Mouse (Mus musculus): ENCODE data around the gene Aurkb. TPM values are rescaled to one million over a fixed set of nuclear protein-coding genes. Genes with fewer than 3 reads are reported as not detected.
A peak's percentile ranks its signal among the peaks of the same experiment; 100 is the strongest.

Aurkb gene
- polyA plus RNA-seq, 1 experiment from 2014 or later, result 163 TPM

DNA sequence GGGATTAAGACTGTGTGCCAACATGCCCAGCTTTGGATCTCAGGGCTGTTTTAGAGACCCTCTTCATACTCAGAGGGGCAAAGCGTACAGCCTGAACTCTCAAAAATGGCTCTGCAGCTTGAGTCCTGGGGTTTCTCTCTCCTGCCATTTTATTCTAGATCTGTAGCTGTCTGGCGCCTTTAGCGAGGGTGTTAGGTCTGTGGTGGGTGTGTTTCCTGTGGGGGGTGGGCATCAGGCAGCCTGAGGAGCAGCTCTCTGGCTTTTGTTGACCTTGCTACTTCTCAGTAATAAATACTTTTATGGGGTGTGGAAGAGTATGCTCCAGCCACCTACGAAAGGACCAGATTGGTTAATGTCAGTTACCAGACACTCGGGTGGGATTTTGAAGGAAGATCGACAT, 32.6 kb downstream of the Aurkb start:
- Histone ChIP-seq H3K4me1 (peaks cover 11% of the 10 kb centered on the region; the same call in 1 of the 2 replicates), H3K27ac (no peak overlapping the region), H3K4me3 (replicated peaks) (no peak overlapping the region), H3K9ac (no peak overlapping the region), H3K9me3 (no peaks in the 10 kb centered on the region), H3K27me3 (no peaks in the 10 kb centered on the region), H3K36me3 (replicated peaks) (no peaks in the 10 kb centered on the region), H3K4me2 (no peak overlapping the region)
- ATAC-seq (ENCODE audit: low FRiP score), result no peak
- WGBS, result 82% methylated on average over 6 of the region's 6 CpGs

DNA sequence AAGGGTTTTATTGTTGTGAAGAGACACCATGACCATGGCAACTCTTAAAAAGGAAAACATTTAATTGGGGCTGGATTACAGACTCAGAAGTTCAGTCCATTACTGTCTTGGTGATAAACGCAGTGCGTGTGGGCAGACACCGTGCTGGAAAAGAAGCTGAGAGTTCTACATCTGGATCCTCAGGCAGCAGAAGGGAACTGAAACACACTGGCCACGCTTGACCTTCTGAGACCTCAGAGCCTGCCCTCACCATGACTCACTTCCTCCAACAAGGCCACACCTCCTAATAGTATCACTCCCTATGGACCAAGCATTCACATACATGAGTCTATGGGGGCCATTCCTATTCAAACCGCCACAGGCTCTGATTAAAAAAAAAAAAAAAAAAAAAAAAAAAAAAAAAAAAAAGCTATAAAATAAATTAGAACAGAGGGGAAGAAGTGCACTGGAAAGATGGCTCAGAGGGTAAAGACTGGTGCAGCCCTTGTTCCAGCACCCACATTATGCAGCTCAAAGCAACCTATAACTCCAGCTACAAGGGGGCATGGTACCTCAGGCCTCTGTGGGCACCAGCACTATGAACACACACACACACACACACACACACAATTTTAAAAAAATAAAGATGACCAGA, 33.5 kb downstream of the Aurkb start:
- H3K27me3 ChIP-seq, result no peaks in the 10 kb centered on the region
- no peak overlapping the region for H3K4me3 ChIP-seq (replicated peaks)
- no peak overlapping the region for H3K27ac ChIP-seq
- H3K9me3 ChIP-seq, result no peaks in the 10 kb centered on the region
- peaks cover 9% of the 10 kb centered on the region; the same call in 1 of the 2 replicates for H3K4me1 ChIP-seq
- ATAC-seq (ENCODE audit: low FRiP score), result no peak
- no peak overlapping the region for H3K4me2 ChIP-seq
- H3K36me3 ChIP-seq (replicated peaks), result no peaks in the 10 kb centered on the region
- H3K9ac ChIP-seq, result no peak overlapping the region
- WGBS, result 85% methylated on average over 5 of the region's 5 CpGs

DNA sequence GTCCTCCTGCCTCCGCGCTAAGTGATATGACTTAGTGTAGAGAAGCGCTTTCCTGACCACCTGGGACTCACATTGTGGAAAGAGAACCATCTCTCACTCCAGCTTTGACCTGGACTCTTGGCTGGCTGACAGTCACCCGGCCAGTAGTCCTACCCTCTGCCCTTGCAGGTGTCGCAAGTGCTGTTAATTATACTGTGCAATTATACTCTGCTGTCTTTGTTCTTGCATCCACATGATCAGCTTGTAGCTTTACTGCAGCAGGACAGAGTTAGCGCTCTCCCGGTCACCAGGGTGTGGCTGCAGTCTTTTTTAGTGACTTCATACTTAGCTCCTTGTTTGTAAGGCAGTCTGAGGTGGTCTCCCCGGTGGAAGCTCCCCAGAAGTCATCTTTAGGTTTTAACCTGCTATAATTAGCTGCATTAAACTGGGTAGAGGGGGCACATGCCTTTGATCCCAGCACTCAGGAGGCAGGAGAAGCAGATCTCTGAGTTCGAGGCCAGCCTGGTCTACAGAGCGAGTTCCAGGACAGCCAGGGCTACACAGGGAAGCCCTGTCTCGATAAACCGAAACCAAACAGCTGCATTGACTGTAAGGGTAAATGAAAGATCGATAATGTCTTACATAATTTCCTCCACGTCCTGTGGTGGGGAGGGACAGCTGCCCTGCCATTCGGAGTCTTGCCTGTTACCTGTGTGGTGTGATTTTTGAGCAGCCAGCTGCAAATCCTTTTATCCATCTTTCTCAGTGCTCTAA, 34.8 kb downstream of the Aurkb start:
- ATAC-seq (ENCODE audit: low FRiP score), result no peak
- no peak overlapping the region for H3K4me2 ChIP-seq
- H3K4me3 ChIP-seq (replicated peaks), result no peak overlapping the region
- 87% methylated on average over 15 of the region's 15 CpGs for WGBS
- no peaks in the 10 kb centered on the region for H3K36me3 ChIP-seq (replicated peaks)
- H3K9me3 ChIP-seq, result no peaks in the 10 kb centered on the region
- H3K27ac ChIP-seq, result no peak overlapping the region
- H3K4me1 ChIP-seq, result no peaks in the 10 kb centered on the region
- no peak overlapping the region for H3K9ac ChIP-seq
- no peaks in the 10 kb centered on the region for H3K27me3 ChIP-seq

DNA sequence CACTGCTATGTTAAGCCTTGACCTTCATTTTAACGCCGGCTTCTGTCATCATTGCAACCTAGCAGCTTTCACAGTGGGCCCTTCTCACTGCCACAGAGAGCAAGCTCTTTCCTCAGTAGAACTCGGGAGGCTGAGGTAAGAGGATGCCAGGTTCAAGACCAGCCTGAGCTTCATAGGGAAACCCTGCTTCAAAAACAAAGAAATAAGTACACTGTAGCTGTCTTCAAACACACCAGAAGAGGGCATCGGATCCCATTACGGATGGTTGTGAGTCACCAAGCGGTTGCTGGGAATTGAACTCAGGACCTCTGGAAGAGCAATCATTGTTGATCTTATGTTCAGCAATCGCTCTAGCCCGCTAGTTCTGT, 35.4 kb downstream of the Aurkb start:
- no peaks in the 10 kb centered on the region for H3K27me3 ChIP-seq
- ATAC-seq (ENCODE audit: low FRiP score), result no peak
- no peak overlapping the region for H3K9ac ChIP-seq
- H3K36me3 ChIP-seq (replicated peaks), result no peaks in the 10 kb centered on the region
- WGBS, result 89% methylated on average over 8 of the region's 8 CpGs
- no peak overlapping the region for H3K4me3 ChIP-seq (replicated peaks)
- H3K4me1 ChIP-seq, result no peaks in the 10 kb centered on the region
- no peak overlapping the region for H3K27ac ChIP-seq
- no peaks in the 10 kb centered on the region for H3K9me3 ChIP-seq
- no peak overlapping the region for H3K4me2 ChIP-seq

DNA sequence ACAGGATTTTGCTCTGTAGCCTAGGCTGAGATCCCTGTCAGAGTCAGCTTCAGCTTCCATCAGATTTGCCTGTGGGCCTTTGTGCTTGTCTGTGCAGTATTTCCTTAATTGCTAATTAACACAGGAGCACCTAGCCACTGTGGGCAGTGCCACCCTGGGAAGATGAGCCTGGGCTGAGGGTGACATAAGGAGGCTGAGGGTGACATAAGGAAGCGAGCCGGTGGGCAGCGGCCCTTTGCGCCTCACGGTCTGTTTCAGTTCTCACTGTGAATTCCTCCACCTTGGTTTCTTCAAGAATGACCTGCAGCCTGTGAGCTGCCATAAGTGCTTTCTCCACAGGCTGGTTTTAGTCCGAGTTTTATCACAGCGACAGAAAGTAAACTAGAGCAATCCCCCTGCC, 36.2 kb downstream of the Aurkb start:
- Histone ChIP-seq H3K4me3 (replicated peaks) (no peak overlapping the region), H3K9ac (no peak overlapping the region), H3K4me1 (no peaks in the 10 kb centered on the region), H3K9me3 (no peaks in the 10 kb centered on the region), H3K4me2 (no peak overlapping the region), H3K36me3 (replicated peaks) (no peaks in the 10 kb centered on the region), H3K27ac (no peak overlapping the region), H3K27me3 (no peaks in the 10 kb centered on the region)
- WGBS, result 87% methylated on average over 7 of the region's 7 CpGs
- no peak for ATAC-seq (ENCODE audit: low FRiP score)

DNA sequence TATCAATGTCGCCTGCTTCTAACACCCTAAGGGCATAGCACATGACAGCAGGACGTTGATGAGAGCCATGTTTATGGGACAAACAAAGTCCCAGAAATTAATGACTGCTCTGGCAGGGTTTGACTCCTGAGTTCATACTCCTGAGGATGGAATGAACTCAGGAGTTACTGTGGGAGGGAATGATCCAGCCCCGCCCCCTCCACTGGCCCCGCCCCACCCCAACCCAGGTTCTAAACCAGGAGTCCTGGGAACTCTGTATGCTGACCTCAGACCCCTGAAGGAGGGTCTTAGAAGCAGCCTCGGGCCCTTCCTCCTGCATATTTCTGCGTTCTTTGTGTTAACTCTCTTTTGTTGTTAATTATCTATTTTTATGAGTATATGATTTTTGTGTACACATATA, 40.2 kb downstream of the Aurkb start:
- peaks cover 9% of the 10 kb centered on the region; the same call in 1 of the 2 replicates for H3K36me3 ChIP-seq (replicated peaks)
- H3K27me3 ChIP-seq, result no peaks in the 10 kb centered on the region
- no peaks in the 10 kb centered on the region for H3K9me3 ChIP-seq
- H3K4me3 ChIP-seq (replicated peaks), result no peak overlapping the region
- ATAC-seq (ENCODE audit: low FRiP score), result no peak
- H3K9ac ChIP-seq, result no peak overlapping the region
- H3K4me1 ChIP-seq, result peaks cover 18% of the 10 kb centered on the region
- H3K27ac ChIP-seq, result no peak overlapping the region
- 73% methylated on average over 6 of the region's 6 CpGs for WGBS
- H3K4me2 ChIP-seq, result no peak overlapping the region

DNA sequence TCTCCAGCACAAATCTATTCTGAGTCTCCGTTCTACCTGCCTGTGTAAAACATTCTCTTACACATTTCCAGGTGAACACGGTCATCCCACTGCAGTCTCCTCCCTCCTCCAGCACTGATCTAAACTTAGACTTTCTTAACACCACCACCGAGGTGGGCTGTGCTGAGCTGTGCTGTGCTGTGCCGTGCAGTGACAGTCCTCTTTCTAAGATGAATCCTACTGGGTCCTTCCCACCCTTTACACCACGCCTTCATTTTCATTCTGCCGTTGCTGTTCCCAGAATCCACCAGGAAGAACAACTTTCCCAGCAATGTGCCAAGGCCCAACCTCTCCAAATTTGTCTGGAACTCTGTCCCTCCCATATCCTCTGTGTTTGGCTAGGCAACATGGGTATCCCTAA, 40.9 kb downstream of the Aurkb start:
- no peak for ATAC-seq (ENCODE audit: low FRiP score)
- H3K27ac ChIP-seq, result peak overlapping the region; percentile 50; the same call in 1 of the 2 replicates
- WGBS, result 67% methylated on average over 6 of the region's 6 CpGs

GRCm38 (mm10) chr11:69087082-69087481, 41.6 kb downstream of the Aurkb start:
- H3K4me1 ChIP-seq, result peaks cover 22% of the 10 kb centered on the region
- H3K4me2 ChIP-seq, result no peak overlapping the region
- H3K27me3 ChIP-seq, result no peaks in the 10 kb centered on the region
- ATAC-seq (ENCODE audit: low FRiP score), result no peak
- peak overlapping the region; percentile 25; the same call in 1 of the 2 replicates for H3K9ac ChIP-seq
- no peaks in the 10 kb centered on the region for H3K9me3 ChIP-seq
- peaks cover 21% of the 10 kb centered on the region for H3K36me3 ChIP-seq (replicated peaks)
- 42% methylated on average over 4 of the region's 4 CpGs for WGBS
- peak overlapping the region; percentile 50; the same call in 1 of the 2 replicates for H3K27ac ChIP-seq
- no peak overlapping the region; the same call in 1 of the 2 replicates for H3K4me3 ChIP-seq (replicated peaks)

More for the DNA sequence above, 40.9 kb downstream of the Aurkb start:
- no peaks in the 10 kb centered on the region for H3K27me3 ChIP-seq
- no peaks in the 10 kb centered on the region for H3K9me3 ChIP-seq
- peaks cover 15% of the 10 kb centered on the region for H3K36me3 ChIP-seq (replicated peaks)
- no peak overlapping the region for H3K9ac ChIP-seq
- peaks cover 22% of the 10 kb centered on the region for H3K4me1 ChIP-seq
- H3K4me3 ChIP-seq (replicated peaks), result no peak overlapping the region
- H3K4me2 ChIP-seq, result no peak overlapping the region

DNA sequence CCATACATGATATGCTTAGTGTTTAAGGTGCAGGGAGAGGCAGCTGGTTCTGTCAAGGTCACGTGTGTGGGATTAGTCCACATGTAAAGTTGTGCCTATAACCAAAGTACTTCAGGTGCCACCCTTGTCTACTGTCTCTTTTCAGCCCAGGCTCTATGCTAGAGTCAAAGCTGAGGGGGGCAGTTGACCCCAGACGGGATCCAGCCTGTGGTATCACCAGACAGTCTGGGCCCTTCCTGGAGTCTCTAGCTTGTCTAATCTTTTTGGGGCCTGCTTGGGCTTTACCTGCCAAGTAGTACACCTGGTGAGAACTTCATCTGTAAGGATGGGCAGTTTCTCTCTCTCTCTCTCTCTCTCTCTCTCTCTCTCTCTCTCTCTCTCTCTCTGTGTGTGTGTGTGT, 42.1 kb downstream of the Aurkb start:
- peak overlapping the region; percentile 98 for H3K4me2 ChIP-seq
- 63% methylated on average over 2 of the region's 2 CpGs for WGBS
- H3K27me3 ChIP-seq, result no peaks in the 10 kb centered on the region
- H3K4me1 ChIP-seq, result peaks cover 22% of the 10 kb centered on the region
- H3K9me3 ChIP-seq, result no peaks in the 10 kb centered on the region
- no peak for ATAC-seq (ENCODE audit: low FRiP score)
- H3K9ac ChIP-seq, result peak overlapping the region; percentile 99; the same call in 1 of the 2 replicates
- peaks cover 21% of the 10 kb centered on the region for H3K36me3 ChIP-seq (replicated peaks)
- H3K4me3 ChIP-seq (replicated peaks), result no peak overlapping the region
- H3K27ac ChIP-seq, result 0 out of 2 replicates have a peak overlapping the region, but pooled peaks have one; percentile 91

GRCm38 (mm10) chr11:69088103-69088855, 42.8 kb downstream of the Aurkb start, which contains the start of gene Vamp2:
Gene Vamp2 (plus strand): TSS chr11:69088490.
- under 1% methylated on average over 56 of the region's 67 CpGs for WGBS
- Histone ChIP-seq H3K9ac (peak within 1 kb of the TSS; percentile 99), H3K4me2 (peak within 1 kb of the TSS; percentile 98), H3K9me3 (no peaks in the 10 kb centered on the region), H3K36me3 (replicated peaks) (peaks cover 21% of the 10 kb centered on the region), H3K27me3 (no peaks in the 10 kb centered on the region), H3K4me3 (replicated peaks) (peak within 1 kb of the TSS; percentile 95), H3K27ac (peak within 1 kb of the TSS; percentile 91), H3K4me1 (peaks cover 22% of the 10 kb centered on the region)
- ATAC-seq (ENCODE audit: low FRiP score), result peak; percentile 87

DNA sequence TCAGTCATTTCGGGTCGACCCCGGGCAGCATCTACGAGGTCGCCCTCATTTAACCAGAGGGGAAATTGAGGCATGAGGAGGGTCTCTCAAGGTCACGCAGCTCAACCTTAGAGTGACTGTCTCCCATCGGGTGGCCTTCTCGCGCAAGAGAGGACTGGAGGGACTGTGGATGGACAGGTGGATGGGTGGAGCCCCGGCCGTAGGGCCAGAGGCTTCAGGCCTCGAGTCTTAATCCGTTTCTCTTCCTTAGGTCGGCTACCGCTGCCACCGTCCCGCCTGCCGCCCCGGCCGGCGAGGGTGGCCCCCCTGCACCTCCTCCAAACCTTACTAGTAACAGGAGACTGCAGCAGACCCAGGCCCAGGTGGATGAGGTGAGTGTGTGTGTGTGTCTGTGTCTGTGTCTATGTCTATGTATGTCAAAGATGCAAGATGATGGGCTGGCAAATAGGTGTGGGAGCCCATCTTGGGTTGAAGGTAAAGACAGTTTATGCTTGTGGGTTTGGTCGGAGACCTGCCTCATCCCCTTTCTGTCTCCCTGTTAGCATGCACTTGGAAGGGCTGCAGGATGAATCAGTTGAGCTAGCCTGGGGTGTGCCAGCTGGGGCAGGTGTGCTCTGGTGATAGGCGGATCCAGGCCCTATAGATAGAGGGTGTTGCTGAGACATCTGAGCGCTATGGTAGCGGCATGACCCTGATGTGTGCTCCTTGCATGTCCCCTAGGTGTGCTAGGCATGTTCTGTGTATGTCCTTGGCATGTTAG, 43.6 kb downstream of the Aurkb start:
- H3K4me3 ChIP-seq (replicated peaks), result peak overlapping the region; percentile 95
- peak; percentile 64 for ATAC-seq (ENCODE audit: low FRiP score)
- WGBS, result 11% methylated on average over 25 of the region's 25 CpGs
- H3K9ac ChIP-seq, result peak overlapping the region; percentile 99
- H3K27me3 ChIP-seq, result no peaks in the 10 kb centered on the region
- H3K4me2 ChIP-seq, result peak overlapping the region; percentile 98
- H3K4me1 ChIP-seq, result peaks cover 24% of the 10 kb centered on the region
- H3K27ac ChIP-seq, result peak overlapping the region; percentile 91
- peaks cover 21% of the 10 kb centered on the region for H3K36me3 ChIP-seq (replicated peaks)
- H3K9me3 ChIP-seq, result no peaks in the 10 kb centered on the region

Data from forebrain, embryonic 12.5 days (tissue).